Mouse (Mus musculus): ENCODE data around the gene Fshr.
A peak's percentile ranks its signal among the peaks of the same experiment; 100 is the strongest.

The Fshr gene

GRCm38 (mm10) chr17:89034627-89035026 is 165.8 kb downstream of the Fshr start:
- no peak for DNase-seq (ENCODE audit: low spot score in 2 of 2)

GRCm38 (mm10) chr17:89032981-89033380 is 167.5 kb downstream of the Fshr start:
- no peak for DNase-seq (ENCODE audit: low spot score in 2 of 2)

GRCm38 (mm10) chr17:89019518-89019917 is 181.0 kb downstream of the Fshr start:
- DNase-seq (ENCODE audit: low spot score in 2 of 2) = no peak

GRCm38 (mm10) chr17:89017002-89017401 is 183.5 kb downstream of the Fshr start:
- no peak for DNase-seq (ENCODE audit: low spot score in 2 of 2)

GRCm38 (mm10) chr17:89013691-89014090 is 186.8 kb downstream of the Fshr start:
- DNase-seq (ENCODE audit: low spot score in 2 of 2) = no peak

- no peak for DNase-seq (ENCODE audit: low spot score in 2 of 2)
Observed at GRCm38 (mm10) chr17:89009117-89009516, 191.4 kb downstream of the Fshr start.

GRCm38 (mm10) chr17:89008680-89009079 is 191.8 kb downstream of the Fshr start:
- DNase-seq (ENCODE audit: low spot score in 2 of 2) = no peak

- DNase-seq (ENCODE audit: low spot score in 2 of 2) = no peak
Observed at GRCm38 (mm10) chr17:89005959-89006358, 194.5 kb downstream of the Fshr start.

- no peak for DNase-seq (ENCODE audit: low spot score in 2 of 2)
Observed at GRCm38 (mm10) chr17:88999907-89000306, 200.6 kb downstream of the Fshr start.

GRCm38 (mm10) chr17:88998243-88998642 is 202.2 kb downstream of the Fshr start:
- no peak for DNase-seq (ENCODE audit: low spot score in 2 of 2)

- DNase-seq (ENCODE audit: low spot score in 2 of 2) = no peak
Observed at GRCm38 (mm10) chr17:88991238-88991637, 209.2 kb downstream of the Fshr start.

- DNase-seq (ENCODE audit: low spot score in 2 of 2) = no peak
Observed at GRCm38 (mm10) chr17:88980708-88981355, 219.6 kb downstream of the Fshr start.

- no peak for DNase-seq (ENCODE audit: low spot score in 2 of 2)
Observed at GRCm38 (mm10) chr17:88974538-88974937, 225.9 kb downstream of the Fshr start.

GRCm38 (mm10) chr17:88966028-88966427 is 234.4 kb downstream of the Fshr start:
- peak in 1 of 2 experiments; percentile 28 for DNase-seq (ENCODE audit: low spot score in 2 of 2)

- DNase-seq (ENCODE audit: low spot score in 2 of 2) = no peak
Observed at GRCm38 (mm10) chr17:88954011-88954410, 246.5 kb downstream of the Fshr start.

- no peak for DNase-seq (ENCODE audit: low spot score in 2 of 2)
Observed at GRCm38 (mm10) chr17:88938153-88938681, 262.3 kb downstream of the Fshr start.

GRCm38 (mm10) chr17:88937341-88938152 is 262.9 kb downstream of the Fshr start:
- no peak for DNase-seq (ENCODE audit: low spot score in 2 of 2)

GRCm38 (mm10) chr17:88936941-88937340 is 263.5 kb downstream of the Fshr start:
- no peak for DNase-seq (ENCODE audit: low spot score in 2 of 2)

All from urinary bladder, postnatal 4 days (tissue).